ENCODE assay signal across 20 mouse cellular contexts in the genomic region with DNA sequence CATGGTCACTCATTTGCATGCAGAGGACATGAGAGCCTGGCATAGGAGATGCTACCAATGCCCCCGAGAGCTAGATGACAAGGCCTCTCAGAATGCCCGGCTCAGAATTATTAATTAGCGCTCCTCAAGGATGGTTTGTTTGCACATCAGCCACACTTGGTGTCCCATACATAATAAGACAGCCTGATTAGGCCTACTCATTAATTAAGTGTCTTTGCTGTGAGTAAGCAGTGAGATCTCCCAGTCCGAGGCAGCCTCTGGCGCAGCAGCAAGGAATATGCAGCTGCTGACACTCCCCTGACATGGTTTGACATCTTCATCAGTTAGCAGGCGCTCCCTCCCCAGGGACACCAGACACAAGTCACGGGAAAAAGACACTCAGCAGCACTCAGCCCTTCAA. TPM values are rescaled to one million over a fixed set of nuclear protein-coding genes. Genes with fewer than 3 reads are reported as not detected.
DNase-seq lines count a peak whose midpoint lies in the region; ATAC-seq and TF ChIP-seq lines count a peak whose summit lies in the region.
"Had no signal": no experiment of that assay in that cellular context is flagged by ENCODE, and none has a peak within 500 bp of the region (broad histone marks: within the 10 kb centered on the region; RNA-seq: fewer than 3 reads in every experiment).

No protein-coding gene starts in this region.

- TF ChIP-seq CTCF in lung, embryonic 14.5 days (IDR thresholded peaks at IDR 0.05; ENCODE audit: low read depth): no peak

- no peaks in the 10 kb centered on the region for H3K9me3 ChIP-seq in lung, embryonic 14.5 days (ENCODE audit: low read depth, low read length)
- no peaks in the 10 kb centered on the region for H3K9me3 ChIP-seq in forebrain, embryonic 13.5 days (replicated peaks)
- H3K9me3 ChIP-seq in hindbrain, embryonic 14.5 days (ENCODE audit: control insufficient read depth, low read length): no peaks in the 10 kb centered on the region
- no peaks in the 10 kb centered on the region for H3K9me3 ChIP-seq in midbrain, embryonic 16.5 days (replicated peaks; ENCODE audit: control insufficient read depth, low read length, poor library complexity, severe bottlenecking)
- H3K9me3 ChIP-seq: heart, embryonic 15.5 days; limb, embryonic 13.5 days had no signal

- no peaks in the 10 kb centered on the region for H3K27me3 ChIP-seq in lung, embryonic 14.5 days (ENCODE audit: insufficient read depth, low read length)
- H3K27me3 ChIP-seq in forebrain, embryonic 13.5 days: no peaks in the 10 kb centered on the region
- no peaks in the 10 kb centered on the region for H3K27me3 ChIP-seq in hindbrain, embryonic 14.5 days (ENCODE audit: control insufficient read depth, insufficient read depth, low read length)
- H3K27me3 ChIP-seq in midbrain, embryonic 16.5 days (ENCODE audit: control insufficient read depth, insufficient read depth, low read depth, low read length): no peaks in the 10 kb centered on the region
- H3K27me3 ChIP-seq: heart, embryonic 15.5 days; limb, embryonic 13.5 days had no signal

- no peaks in the 10 kb centered on the region for H3K36me3 ChIP-seq in lung, embryonic 14.5 days (ENCODE audit: insufficient read depth)
- no peaks in the 10 kb centered on the region for H3K36me3 ChIP-seq in forebrain, embryonic 13.5 days (ENCODE audit: poor library complexity, severe bottlenecking)
- H3K36me3 ChIP-seq in hindbrain, embryonic 14.5 days (replicated peaks; ENCODE audit: control insufficient read depth, insufficient read depth): no peaks in the 10 kb centered on the region
- no peaks in the 10 kb centered on the region for H3K36me3 ChIP-seq in midbrain, embryonic 16.5 days (ENCODE audit: control insufficient read depth, insufficient read depth, low read length)
- H3K36me3 ChIP-seq: heart, embryonic 15.5 days; limb, embryonic 13.5 days had no signal

- H3K9ac ChIP-seq in lung, embryonic 14.5 days: no peak overlapping the region
- no peak overlapping the region for H3K9ac ChIP-seq in forebrain, embryonic 13.5 days
- H3K9ac ChIP-seq in hindbrain, embryonic 14.5 days: no peak overlapping the region
- no peak overlapping the region for H3K9ac ChIP-seq in midbrain, embryonic 16.5 days (ENCODE audit: low read depth, low read length)
- H3K9ac ChIP-seq: heart, embryonic 15.5 days; limb, embryonic 13.5 days had no signal

- H3K4me2 ChIP-seq in lung, embryonic 14.5 days: no peak overlapping the region
- no peak overlapping the region for H3K4me2 ChIP-seq in forebrain, embryonic 13.5 days
- H3K4me2 ChIP-seq in hindbrain, embryonic 14.5 days (replicated peaks): no peak overlapping the region
- H3K4me2 ChIP-seq in midbrain, embryonic 16.5 days (ENCODE audit: low read length): no peak overlapping the region
- H3K4me2 ChIP-seq: heart, embryonic 15.5 days; limb, embryonic 13.5 days had no signal

- DNase-seq in lung, embryonic 14.5 days: peak; percentile 56
- no peak for DNase-seq in lung, postnatal 25 days (ENCODE audit: low spot score)
- no peak for DNase-seq in hindbrain, embryonic 14.5 days (ENCODE audit: low spot score)
- DNase-seq in right cerebral cortex, postnatal 4 days: no peak
- no peak for DNase-seq in cerebellum, adult 11-12 months
- DNase-seq: B cell, adult 2 months; cerebellum, adult 8-10 months; thymus, adult 18-20 months had no signal

- H3K4me3 ChIP-seq in lung, embryonic 14.5 days (ENCODE audit: low read depth, low read length): no peak overlapping the region
- H3K4me3 ChIP-seq in forebrain, embryonic 13.5 days: no peak overlapping the region
- H3K4me3 ChIP-seq in hindbrain, embryonic 14.5 days (replicated peaks; ENCODE audit: low read length): no peak overlapping the region
- no peak overlapping the region for H3K4me3 ChIP-seq in midbrain, embryonic 16.5 days (ENCODE audit: low read depth, low read length)
- H3K4me3 ChIP-seq: heart, embryonic 15.5 days; limb, embryonic 13.5 days had no signal

- 36% methylated on average over 7 of the region's 7 CpGs for WGBS in lung, embryonic 14.5 days
- WGBS in forebrain, embryonic 13.5 days: 30% methylated on average over 7 of the region's 7 CpGs
- WGBS in hindbrain, embryonic 14.5 days: 23% methylated on average over 7 of the region's 7 CpGs
- WGBS in midbrain, embryonic 16.5 days: 39% methylated on average over 7 of the region's 7 CpGs

- H3K27ac ChIP-seq in lung, embryonic 14.5 days (ENCODE audit: low read depth): no peak overlapping the region
- H3K27ac ChIP-seq in forebrain, embryonic 13.5 days: no peak overlapping the region; the same call in 1 of the 2 replicates
- no peak overlapping the region for H3K27ac ChIP-seq in hindbrain, embryonic 14.5 days
- H3K27ac ChIP-seq in midbrain, embryonic 16.5 days (ENCODE audit: low read length): no peak overlapping the region
- H3K27ac ChIP-seq: heart, embryonic 15.5 days; limb, embryonic 13.5 days had no signal

- no peak; the same call in 1 of the 2 replicates for ATAC-seq in lung, embryonic 14.5 days (ENCODE audit: insufficient read depth)
- peak; percentile 65; the same call in 1 of the 2 replicates for ATAC-seq in forebrain, embryonic 13.5 days
- peak; percentile 73; the same call in 1 of the 2 replicates for ATAC-seq in hindbrain, embryonic 14.5 days (ENCODE audit: low FRiP score)
- ATAC-seq in midbrain, embryonic 16.5 days: peak; percentile 28; the same call in 1 of the 2 replicates
- no peak for ATAC-seq in megakaryocyte-erythroid progenitor cell, adult 5-6 weeks (replicated peaks; ENCODE audit: low FRiP score, low TSS enrichment, poor library complexity, severe bottlenecking)

- H3K4me1 ChIP-seq in lung, embryonic 14.5 days (ENCODE audit: insufficient read depth): no peaks in the 10 kb centered on the region
- peaks cover 14% of the 10 kb centered on the region for H3K4me1 ChIP-seq in forebrain, embryonic 13.5 days
- H3K4me1 ChIP-seq in hindbrain, embryonic 14.5 days (replicated peaks; ENCODE audit: control insufficient read depth, insufficient read depth, low read length): peaks cover 4% of the 10 kb centered on the region; the same call in 1 of the 2 replicates
- 0 out of 2 replicates have a peak, but pooled peaks cover 3% of the 10 kb centered on the region for H3K4me1 ChIP-seq in midbrain, embryonic 16.5 days (ENCODE audit: control insufficient read depth, insufficient read depth, low read length)
- H3K4me1 ChIP-seq: heart, embryonic 15.5 days; limb, embryonic 13.5 days had no signal

RNA-seq across cellular contexts. Expression of a gene that starts 28.2 kb away (rescaled TPM):
- not detected in 2 replicates for polyA plus RNA-seq in lung, embryonic 14.5 days (2014; fragmentation: Nextera tagmentation; extraction: Ambion mirVana)
- polyA plus RNA-seq in forebrain, embryonic 13.5 days (2015; fragmentation: Nextera tagmentation; extraction: Ambion mirVana): not detected in 2 replicates
- not detected in 2 replicates for polyA plus RNA-seq in hindbrain, embryonic 14.5 days (2014; fragmentation: Nextera tagmentation; extraction: Ambion mirVana)
- polyA plus RNA-seq in midbrain, embryonic 16.5 days (2015; fragmentation: Nextera tagmentation; extraction: Ambion mirVana): not detected in 2 replicates
- not detected in 2 replicates for total RNA-seq in megakaryocyte-erythroid progenitor cell, adult 5-6 weeks (2014; fragmentation: Nextera tagmentation)
- total RNA-seq in megakaryocyte-erythroid progenitor cell, adult 5-6 weeks (2017): not detected in 2 replicates
- total RNA-seq: adrenal gland, adult 18-20 months; granulocyte monocyte progenitor cell, adult 5-6 weeks; layer of hippocampus, adult 18-20 months had no signal
- polyA plus RNA-seq: heart, embryonic 15.5 days; kidney, embryonic 14.5 days; limb, embryonic 13.5 days; liver, embryonic 16.5 days; neural tube, embryonic 11.5 days; small intestine, adult 2 months had no signal

Comparison
In these comparisons a context has a peak if more than half of its experiments do, and no peak if none do; other contexts are left out.
1. ATAC-seq: peak in forebrain, embryonic 13.5 days (single experiment), hindbrain, embryonic 14.5 days (single experiment) and midbrain, embryonic 16.5 days (single experiment); none in lung, embryonic 14.5 days (single experiment) and megakaryocyte-erythroid progenitor cell, adult 5-6 weeks (single experiment).